Mouse (Mus musculus): ENCODE measurements around the gene Dynlrb2. TPM values are rescaled to one million over a fixed set of nuclear protein-coding genes. Genes with fewer than 3 reads are reported as not detected.

Dynlrb2 gene
- polyA plus RNA-seq, 1 experiment from 2014 or later = not detected

DNA sequence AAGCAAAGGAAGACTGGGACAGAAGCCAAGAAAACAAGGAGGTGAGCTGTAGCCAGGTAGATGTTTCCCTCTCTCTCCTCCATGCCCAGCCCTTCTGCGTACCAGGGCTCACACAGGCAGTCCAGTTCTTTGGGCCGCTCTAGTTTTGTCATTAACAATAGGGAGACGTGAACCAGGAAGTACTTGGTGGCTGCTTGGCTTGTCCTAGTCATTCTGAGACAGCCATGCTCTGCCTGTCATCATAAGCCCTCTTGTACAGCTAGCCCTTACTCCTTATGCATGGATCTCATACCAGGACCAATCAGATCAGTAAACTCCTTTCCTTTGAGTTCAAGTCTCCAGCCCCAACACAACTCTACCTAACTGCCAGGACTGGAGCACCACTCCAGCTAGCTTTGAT, 48.0 kb downstream of the Dynlrb2 start:
- 79% methylated on average over 3 of the region's 3 CpGs for WGBS

More for the DNA sequence above, 48.0 kb downstream of the Dynlrb2 start:
- H3K27me3 ChIP-seq (ENCODE audit: insufficient read depth, poor library complexity, severe bottlenecking) = no peaks in the 10 kb centered on the region
- H3K9me3 ChIP-seq = no peaks in the 10 kb centered on the region
- no peak for DNase-seq (ENCODE audit: low spot score)
- no peak overlapping the region for H3K27ac ChIP-seq
- no peaks in the 10 kb centered on the region for H3K36me3 ChIP-seq
- H3K4me3 ChIP-seq = no peak overlapping the region
- no peaks in the 10 kb centered on the region for H3K4me1 ChIP-seq

Other genes with a start within 250 kb of the Dynlrb2 start
- gene Cdyl2, start 228.0 kb downstream of the Dynlrb2 start, polyA plus RNA-seq (2016; fragmentation: Nextera tagmentation; extraction: Ambion mirVana) = 4.5 and 5.1 TPM in 2 replicates

Measured in heart, embryonic 10.5 days (tissue).